In the genomic region with DNA sequence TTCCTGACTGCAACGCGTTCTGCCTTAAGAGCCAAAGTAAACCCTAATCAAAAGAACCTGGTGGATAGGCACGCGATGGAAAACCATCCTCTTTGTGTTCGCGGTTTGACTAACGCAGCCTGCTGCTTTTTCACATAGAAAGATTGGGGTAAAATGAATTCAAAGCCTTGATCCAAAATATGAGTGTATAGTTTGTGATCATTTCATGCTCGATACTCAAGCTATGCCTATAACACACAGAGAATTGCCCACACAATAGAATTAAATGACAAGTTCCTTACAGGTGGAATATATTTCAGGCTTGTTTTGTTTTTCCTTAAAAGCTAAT, we compare ENCODE assay signal across 8 mouse cellular contexts.
A peak's percentile ranks its signal among the peaks of the same experiment; 100 is the strongest.
DNase-seq lines count a peak whose midpoint lies in the region; ATAC-seq and TF ChIP-seq lines count a peak whose summit lies in the region.

No protein-coding gene starts in this region.

- H3K36me3 ChIP-seq in heart, postnatal 0 days (replicated peaks; ENCODE audit: control insufficient read depth, insufficient read depth, low read length): peaks cover under 1% of the 10 kb centered on the region; the same call in 1 of the 2 replicates
- H3K36me3 ChIP-seq in hindbrain, embryonic 12.5 days: no peaks in the 10 kb centered on the region
- H3K36me3 ChIP-seq in midbrain, embryonic 12.5 days: no peaks in the 10 kb centered on the region

- peak overlapping the region; percentile 66 for H3K4me3 ChIP-seq in heart, postnatal 0 days (ENCODE audit: low read depth, low read length)
- H3K4me3 ChIP-seq in bone marrow, adult 2 months (replicated peaks; ENCODE audit: control insufficient read depth, low read depth, low read length): peak overlapping the region; percentile 73
- H3K4me3 ChIP-seq in hindbrain, embryonic 12.5 days: peak overlapping the region; percentile 51
- peak overlapping the region; percentile 55 for H3K4me3 ChIP-seq in midbrain, embryonic 12.5 days

- peak overlapping the region; percentile 56 for H3K9ac ChIP-seq in heart, postnatal 0 days (replicated peaks; ENCODE audit: low read depth, low read length)
- peak overlapping the region; percentile 68 for H3K9ac ChIP-seq in hindbrain, embryonic 12.5 days
- H3K9ac ChIP-seq in midbrain, embryonic 12.5 days (replicated peaks): peak overlapping the region; percentile 73; the same call in 1 of the 2 replicates

- no peaks in the 10 kb centered on the region for H3K9me3 ChIP-seq in heart, postnatal 0 days (replicated peaks; ENCODE audit: control insufficient read depth, low read length)
- no peaks in the 10 kb centered on the region for H3K9me3 ChIP-seq in hindbrain, embryonic 12.5 days (replicated peaks)
- H3K9me3 ChIP-seq in midbrain, embryonic 12.5 days: no peaks in the 10 kb centered on the region

- H3K4me1 ChIP-seq in heart, postnatal 0 days (ENCODE audit: control insufficient read depth, insufficient read depth): peaks cover 8% of the 10 kb centered on the region; the same call in 1 of the 2 replicates
- H3K4me1 ChIP-seq in bone marrow, adult 2 months (ENCODE audit: control insufficient read depth, insufficient read depth, low read length): no peaks in the 10 kb centered on the region; the same call in none of the 2 replicates
- H3K4me1 ChIP-seq in hindbrain, embryonic 12.5 days: peaks cover 16% of the 10 kb centered on the region
- peaks cover 17% of the 10 kb centered on the region for H3K4me1 ChIP-seq in midbrain, embryonic 12.5 days

- peak overlapping the region; percentile 77 for H3K27ac ChIP-seq in heart, postnatal 0 days (ENCODE audit: low read depth)
- no peak overlapping the region for H3K27ac ChIP-seq in bone marrow, adult 2 months (ENCODE audit: control insufficient read depth, insufficient read depth, low read depth, low read length, poor library complexity)
- peak overlapping the region; percentile 79 for H3K27ac ChIP-seq in hindbrain, embryonic 12.5 days
- peak overlapping the region; percentile 80 for H3K27ac ChIP-seq in midbrain, embryonic 12.5 days (replicated peaks)

- TF ChIP-seq EP300 in heart, postnatal 0 days (IDR thresholded peaks at IDR 0.05; ENCODE audit: low read depth): no peak

- DNase-seq in heart, postnatal 0 days (ENCODE audit: low spot score): no peak
- DNase-seq in heart, adult 18-20 months: no peak
- no peak for DNase-seq in retina, postnatal 1 day
- DNase-seq in kidney, adult 9 months: no peak

- WGBS in heart, postnatal 0 days: 2% methylated on average over 8 of the region's 8 CpGs
- 3% methylated on average over 8 of the region's 8 CpGs for WGBS in bone marrow, adult 2 months
- 2% methylated on average over 8 of the region's 8 CpGs for WGBS in hindbrain, embryonic 12.5 days
- WGBS in midbrain, embryonic 12.5 days: 3% methylated on average over 8 of the region's 8 CpGs

- TF ChIP-seq POLR2A in bone marrow, adult 2 months (IDR thresholded peaks at IDR 0.05; ENCODE audit: borderline replicate concordance, control insufficient read depth, low read depth, low read length): no peak

- no peaks in the 10 kb centered on the region for H3K27me3 ChIP-seq in heart, postnatal 0 days (ENCODE audit: control insufficient read depth, insufficient read depth, low read length)
- no peaks in the 10 kb centered on the region for H3K27me3 ChIP-seq in hindbrain, embryonic 12.5 days
- H3K27me3 ChIP-seq in midbrain, embryonic 12.5 days: no peaks in the 10 kb centered on the region

- no peak for ATAC-seq in heart, postnatal 0 days (ENCODE audit: insufficient read depth, low read depth)
- ATAC-seq in hindbrain, embryonic 12.5 days (ENCODE audit: low FRiP score): peak; percentile 69
- no peak; the same call in none of the 2 replicates for ATAC-seq in midbrain, embryonic 12.5 days (ENCODE audit: low FRiP score, low read depth)
- ATAC-seq in megakaryocyte progenitor cell, adult 5-6 weeks (replicated peaks; ENCODE audit: poor library complexity): no peak

- peak overlapping the region; percentile 62 for H3K4me2 ChIP-seq in heart, postnatal 0 days (ENCODE audit: low read depth, low read length)
- H3K4me2 ChIP-seq in hindbrain, embryonic 12.5 days (replicated peaks): peak overlapping the region; percentile 69
- H3K4me2 ChIP-seq in midbrain, embryonic 12.5 days (replicated peaks): peak overlapping the region; percentile 78

- TF ChIP-seq CTCF in heart, postnatal 0 days (IDR thresholded peaks at IDR 0.05; ENCODE audit: low read depth): no peak
- no peak for TF ChIP-seq CTCF in bone marrow, adult 2 months (IDR thresholded peaks at IDR 0.05; ENCODE audit: control insufficient read depth, insufficient read depth, low read length)
